In genomic region chr5:106200631-106201030, GRCm38 (mm10) we compare ENCODE assay signal across 10 mouse cellular contexts.
A peak's percentile ranks its signal among the peaks of the same experiment; 100 is the strongest.
DNase-seq lines count a peak whose midpoint lies in the region; ATAC-seq lines count a peak whose summit lies in the region.
"Had no signal": no experiment of that assay in that cellular context is flagged by ENCODE, and none has a peak within 500 bp of the region (broad histone marks: within the 10 kb centered on the region; RNA-seq: fewer than 3 reads in every experiment).

No protein-coding gene starts in this region.

- H3K27ac ChIP-seq in neural tube, embryonic 13.5 days (replicated peaks), result peak overlapping the region; percentile 61; the same call in 1 of the 2 replicates
- no peak overlapping the region for H3K27ac ChIP-seq in limb, embryonic 11.5 days (replicated peaks; ENCODE audit: low read depth, low read length)
- H3K27ac ChIP-seq: heart, embryonic 10.5 days had no signal

- no peak overlapping the region for H3K4me3 ChIP-seq in neural tube, embryonic 13.5 days
- H3K4me3 ChIP-seq in limb, embryonic 11.5 days (ENCODE audit: low read depth, low read length), result no peak overlapping the region
- H3K4me3 ChIP-seq: heart, embryonic 10.5 days had no signal

- no peak overlapping the region for H3K9ac ChIP-seq in neural tube, embryonic 13.5 days
- no peak overlapping the region for H3K9ac ChIP-seq in limb, embryonic 11.5 days (ENCODE audit: low read length)

- no peaks in the 10 kb centered on the region for H3K36me3 ChIP-seq in neural tube, embryonic 13.5 days
- H3K36me3 ChIP-seq in limb, embryonic 11.5 days (ENCODE audit: control insufficient read depth, insufficient read depth, low read length), result no peaks in the 10 kb centered on the region
- H3K36me3 ChIP-seq: heart, embryonic 10.5 days had no signal

- WGBS in neural tube, embryonic 13.5 days, result 76% methylated on average over 16 of the region's 16 CpGs
- WGBS in limb, embryonic 11.5 days, result 51% methylated on average over 16 of the region's 16 CpGs

- no peaks in the 10 kb centered on the region for H3K27me3 ChIP-seq in neural tube, embryonic 13.5 days
- H3K27me3 ChIP-seq in limb, embryonic 11.5 days (ENCODE audit: control insufficient read depth, insufficient read depth, low read length), result no peaks in the 10 kb centered on the region

- no peaks in the 10 kb centered on the region for H3K9me3 ChIP-seq in neural tube, embryonic 13.5 days
- no peaks in the 10 kb centered on the region for H3K9me3 ChIP-seq in limb, embryonic 11.5 days (ENCODE audit: control insufficient read depth, low read length)
- H3K9me3 ChIP-seq: heart, embryonic 10.5 days had no signal

- DNase-seq in neural tube, embryonic 10.5 days (ENCODE audit: extremely low spot score, low spot score), result no peak
- peak; percentile 14 for DNase-seq in hindlimb bud, embryonic 11.5 days (ENCODE audit: extremely low spot score, low read depth, low spot score)
- no peak for DNase-seq in limb, embryonic 11.5 days (ENCODE audit: low spot score)
- no peak for DNase-seq in adrenal gland, postnatal 14 days
- no peak for DNase-seq in embryo, embryonic 9.5 days (ENCODE audit: extremely low spot score)
- DNase-seq in testis, postnatal 14 days (ENCODE audit: low spot score), result no peak
- DNase-seq: lung, postnatal 14 days; thymus, postnatal 14 days had no signal

- ATAC-seq in neural tube, embryonic 13.5 days (ENCODE audit: low read depth), result no peak
- ATAC-seq in limb, embryonic 11.5 days (ENCODE audit: insufficient number of reproducible peaks, low FRiP score, low TSS enrichment, low read depth), result no peak

- H3K4me1 ChIP-seq in neural tube, embryonic 13.5 days (replicated peaks), result peaks cover 21% of the 10 kb centered on the region
- peaks cover 9% of the 10 kb centered on the region for H3K4me1 ChIP-seq in limb, embryonic 11.5 days (ENCODE audit: control insufficient read depth, insufficient read depth, low read length)
- H3K4me1 ChIP-seq: heart, embryonic 10.5 days had no signal

- H3K4me2 ChIP-seq in neural tube, embryonic 13.5 days, result 0 out of 2 replicates have a peak overlapping the region, but pooled peaks have one; percentile 24
- peak overlapping the region; percentile 22; the same call in 1 of the 2 replicates for H3K4me2 ChIP-seq in limb, embryonic 11.5 days (ENCODE audit: low read depth, severe bottlenecking)
